25 mouse cellular contexts compared by ENCODE assay signal in genomic region chr4:83587563-83587962, GRCm38 (mm10).
"Had no signal": no experiment of that assay in that cellular context is flagged by ENCODE, and none has a peak within 500 bp of the region (broad histone marks: within the 10 kb centered on the region; RNA-seq: fewer than 3 reads in every experiment).

No protein-coding gene starts in this region.

- H3K27me3 ChIP-seq: limb, embryonic 12.5 days; limb, embryonic 15.5 days; lung, embryonic 15.5 days; midbrain, embryonic 13.5 days; neural tube, embryonic 13.5 days; stomach, embryonic 15.5 days had no signal

- DNase-seq: kidney, adult 11 months; kidney, adult 9 months; kidney, postnatal 14 days; kidney, postnatal 4 days; layer of hippocampus, postnatal 36 days; left cerebral cortex, postnatal 4 days; liver, postnatal 0 days; lung, postnatal 10 days; lung, postnatal 4 days; retina, postnatal 1 day; right cerebral cortex, postnatal 25 days; spleen, adult 18-20 months; thymus, postnatal 25 days had no signal

- H3K4me3 ChIP-seq: left cerebral cortex, adult 2 months; limb, embryonic 12.5 days; limb, embryonic 15.5 days; lung, embryonic 15.5 days; midbrain, embryonic 10.5 days; midbrain, embryonic 13.5 days; myocyte; neural tube, embryonic 13.5 days; stomach, embryonic 15.5 days had no signal

- H3K4me1 ChIP-seq: limb, embryonic 12.5 days; limb, embryonic 15.5 days; lung, embryonic 15.5 days; midbrain, embryonic 10.5 days; midbrain, embryonic 13.5 days; neural tube, embryonic 13.5 days; stomach, embryonic 15.5 days had no signal

- H3K9me3 ChIP-seq: limb, embryonic 12.5 days; limb, embryonic 15.5 days; lung, embryonic 15.5 days; midbrain, embryonic 10.5 days; midbrain, embryonic 13.5 days; neural tube, embryonic 13.5 days; stomach, embryonic 15.5 days had no signal

- H3K27ac ChIP-seq: left cerebral cortex, adult 2 months; limb, embryonic 12.5 days; limb, embryonic 15.5 days; liver, embryonic 14.5 days; lung, embryonic 15.5 days; midbrain, embryonic 10.5 days; midbrain, embryonic 13.5 days; neural tube, embryonic 13.5 days; stomach, embryonic 15.5 days had no signal

- ATAC-seq: liver, postnatal 0 days; midbrain, embryonic 13.5 days; midbrain, embryonic 16.5 days had no signal

- H3K36me3 ChIP-seq: limb, embryonic 12.5 days; limb, embryonic 15.5 days; lung, embryonic 15.5 days; midbrain, embryonic 10.5 days; midbrain, embryonic 13.5 days; neural tube, embryonic 13.5 days; stomach, embryonic 15.5 days had no signal

- H3K4me2 ChIP-seq: limb, embryonic 12.5 days; limb, embryonic 15.5 days; liver, embryonic 11.5 days; lung, embryonic 15.5 days; midbrain, embryonic 13.5 days; neural tube, embryonic 13.5 days; stomach, embryonic 15.5 days had no signal

- H3K9ac ChIP-seq: limb, embryonic 12.5 days; limb, embryonic 15.5 days; liver, embryonic 14.5 days; liver, postnatal 0 days; lung, embryonic 15.5 days; midbrain, embryonic 13.5 days; neural tube, embryonic 13.5 days; stomach, embryonic 15.5 days had no signal
